Mouse (Mus musculus): ENCODE data around the gene Uts2b.
"Not testable (repeated sequence)": the region's sequence is repeated elsewhere in the genome, so short reads cannot be mapped to it uniquely, and the experiment has no call there.

Gene Uts2b

GRCm38 (mm10) chr16:27375318-27375717 is 5.3 kb upstream of the Uts2b start:
- DNase-seq (ENCODE audit: low spot score): no peak

- no peak for DNase-seq (ENCODE audit: low spot score)
Observed at GRCm38 (mm10) chr16:27374139-27374538, 4.1 kb upstream of the Uts2b start.

- DNase-seq (ENCODE audit: low spot score): no peak
Observed at GRCm38 (mm10) chr16:27370700-27371099, 661 bp upstream of the Uts2b start.

DNA sequence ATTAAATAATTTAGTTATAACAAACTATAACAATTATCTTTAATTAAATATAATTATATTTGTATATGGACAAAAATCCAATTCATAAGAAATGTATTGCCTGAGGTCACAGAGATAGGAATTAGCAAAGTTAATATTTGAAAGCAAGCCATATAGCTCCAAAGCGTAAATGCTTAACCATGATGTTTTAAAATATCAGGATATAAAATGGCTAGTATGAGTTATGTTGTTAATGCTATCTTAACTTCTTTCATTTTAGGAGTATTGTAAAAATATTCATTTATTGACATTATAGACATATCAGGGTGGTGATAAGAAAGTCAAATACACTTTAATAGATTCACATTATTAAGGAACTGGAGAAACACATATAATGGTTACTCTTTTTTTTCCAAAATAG is 10.0 kb downstream of the Uts2b start:
- DNase-seq (ENCODE audit: low spot score): no peak

- no peak for DNase-seq (ENCODE audit: low spot score)
Observed at GRCm38 (mm10) chr16:27354464-27354863, 15.6 kb downstream of the Uts2b start.

GRCm38 (mm10) chr16:27349878-27350532 is 20.0 kb downstream of the Uts2b start:
- DNase-seq (ENCODE audit: low spot score): no peak

GRCm38 (mm10) chr16:27349235-27349634 is 20.8 kb downstream of the Uts2b start:
- no peak for DNase-seq (ENCODE audit: low spot score)

DNA sequence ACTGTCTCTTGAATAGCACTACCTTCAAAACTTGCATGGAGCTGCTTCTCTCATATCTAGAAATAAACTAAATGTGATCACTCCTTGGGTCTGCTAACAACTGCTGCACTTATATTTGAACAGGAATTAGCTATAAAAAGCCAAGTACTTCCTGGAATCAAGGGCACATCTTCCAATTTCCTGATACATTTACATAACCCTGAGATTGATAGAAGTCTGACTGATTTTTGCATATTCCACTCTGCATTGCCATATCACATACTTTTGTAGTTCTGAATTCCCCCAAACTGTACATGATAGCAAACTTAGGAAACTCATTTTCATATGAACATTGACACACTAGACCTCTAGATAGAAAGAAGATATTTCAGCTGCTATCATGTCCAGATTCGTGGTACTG is 21.7 kb downstream of the Uts2b start:
- no peak for DNase-seq (ENCODE audit: low spot score)

- DNase-seq (ENCODE audit: low spot score): no peak
Observed at GRCm38 (mm10) chr16:27347521-27347920, 22.5 kb downstream of the Uts2b start.

DNA sequence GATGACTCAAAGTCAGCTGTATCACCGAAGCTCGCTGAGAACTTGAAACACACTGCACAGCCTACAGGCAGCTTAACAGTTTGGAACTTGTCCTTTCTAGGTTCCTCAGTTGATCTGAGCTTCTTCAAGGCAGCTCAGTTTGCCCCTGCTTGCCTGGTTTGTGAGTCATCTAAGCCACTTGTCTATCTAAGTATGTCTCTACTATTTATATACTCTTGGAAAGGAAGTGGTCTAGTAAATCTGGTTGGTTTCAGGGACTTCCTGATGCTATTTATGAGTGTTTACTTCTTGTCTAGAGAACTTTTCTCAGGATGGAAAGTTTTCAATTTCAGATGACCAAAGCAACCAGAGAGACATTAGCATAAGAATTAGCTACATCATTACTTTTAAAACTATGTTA is 43.6 kb downstream of the Uts2b start:
- no peak for DNase-seq (ENCODE audit: low spot score)

DNA sequence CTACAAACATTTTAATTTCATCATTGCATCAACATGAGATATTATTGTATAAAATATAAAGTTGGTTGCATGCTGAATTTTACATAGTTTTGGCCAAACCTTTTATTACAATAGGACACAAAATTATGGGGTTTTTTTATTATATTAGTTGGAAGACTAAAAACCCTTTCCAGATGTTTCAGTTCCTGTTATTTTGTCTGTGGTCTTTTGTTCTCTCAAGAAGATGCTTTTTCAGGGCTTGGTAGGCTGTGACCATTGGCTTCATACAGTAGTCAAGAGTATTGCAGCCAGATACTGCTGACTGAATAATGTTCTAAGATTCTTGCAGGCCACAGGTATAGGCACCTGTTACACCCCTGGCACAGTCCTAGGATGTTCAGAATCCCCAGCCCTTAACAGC is 48.0 kb downstream of the Uts2b start:
- no peak for DNase-seq (ENCODE audit: low spot score)

DNA sequence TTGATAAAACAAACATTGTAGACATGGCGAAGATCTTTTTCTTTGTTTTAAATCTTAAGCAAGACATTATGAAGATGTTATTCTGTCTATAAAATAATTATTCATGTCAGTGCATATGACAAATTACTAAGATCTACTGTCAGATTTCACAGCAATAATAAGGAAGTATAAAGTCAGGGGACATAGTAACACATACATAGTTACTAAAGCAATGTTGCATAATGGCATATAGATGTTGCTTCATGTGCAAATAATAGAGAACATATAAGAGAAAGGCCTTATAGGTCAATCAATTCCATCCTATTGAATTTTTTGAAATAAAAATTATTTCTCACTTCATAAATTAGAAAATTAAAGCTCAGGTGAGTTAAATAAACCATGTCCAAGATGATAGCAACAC is 50.9 kb downstream of the Uts2b start:
- no peak for DNase-seq (ENCODE audit: low spot score)

DNA sequence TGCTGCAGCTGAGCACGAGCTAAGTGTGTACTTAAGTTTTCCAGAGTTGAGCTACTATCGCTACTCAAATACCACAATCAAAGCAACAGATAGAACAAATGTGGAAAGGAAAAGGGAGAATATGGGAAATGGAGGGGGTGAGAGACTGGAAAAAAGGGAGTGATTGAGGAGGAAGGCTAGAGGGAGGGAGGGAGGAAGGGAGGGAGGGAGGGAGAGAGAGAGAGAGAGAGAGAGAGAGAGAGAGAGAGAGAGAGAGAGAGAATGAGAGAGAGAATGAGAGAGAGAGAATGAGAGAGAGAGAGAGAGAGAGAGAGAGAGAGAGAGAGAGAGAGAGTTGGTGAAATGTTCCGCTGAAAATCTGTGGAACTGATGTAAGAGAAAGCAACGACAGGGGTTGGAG is 62.9 kb downstream of the Uts2b start, which contains the start of gene Ostn:
Ostn (plus strand) TSS at position 301 of the 400 bp plus-strand sequence.
- DNase-seq (ENCODE audit: low spot score): not testable (repeated sequence)

Data from layer of hippocampus, adult 9-10 months (tissue).